Mouse (Mus musculus) NIH3T3 (cell line): ENCODE data around the gene Cldn19.

ENCODE experiments used
- DNase-seq: peaks from one replicate; pipeline ENCODE4 v3.0.0-alpha.2; 2012; ENCODE audit warnings: low read depth

Gene Cldn19

DNA sequence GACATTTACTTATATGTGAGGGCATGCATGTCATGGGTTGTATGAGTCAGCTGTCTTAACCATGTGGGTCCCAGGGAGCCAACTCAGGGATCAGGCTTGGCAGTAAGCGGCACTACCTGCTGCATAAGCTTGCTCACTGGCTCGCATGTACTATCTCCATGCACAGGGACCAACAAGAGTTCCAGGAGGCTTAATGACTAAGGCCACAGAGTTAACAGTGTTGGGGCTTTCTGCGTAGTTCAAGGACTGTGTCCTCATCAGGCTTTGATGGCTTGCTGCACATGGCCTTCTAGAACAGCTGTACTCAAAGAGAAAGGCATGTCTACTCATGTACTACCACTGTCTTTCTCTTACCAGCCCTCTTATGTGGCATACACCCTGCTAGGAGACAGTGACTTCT, 45.5 kb downstream of the Cldn19 start:
- no peak for DNase-seq

DNA sequence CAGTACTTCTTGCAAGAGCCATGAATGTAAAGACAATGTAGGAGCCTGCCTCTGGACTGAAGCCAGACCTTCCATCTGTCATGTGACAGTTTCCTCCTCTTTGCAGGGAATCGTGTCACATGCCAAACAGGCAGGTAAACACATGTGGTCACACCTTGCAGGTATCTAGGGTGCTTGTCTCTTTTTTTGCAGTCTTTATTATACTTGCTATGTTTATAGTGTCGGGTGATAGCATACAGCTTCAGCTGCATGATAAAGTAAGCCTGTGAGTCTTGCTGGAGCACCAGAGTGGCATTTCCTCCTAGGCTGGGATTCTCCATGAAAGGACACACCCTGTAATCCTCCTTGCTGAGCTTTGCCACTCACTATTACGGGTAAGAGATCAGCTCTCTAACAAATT, 46.6 kb downstream of the Cldn19 start:
- no peak for DNase-seq

DNA sequence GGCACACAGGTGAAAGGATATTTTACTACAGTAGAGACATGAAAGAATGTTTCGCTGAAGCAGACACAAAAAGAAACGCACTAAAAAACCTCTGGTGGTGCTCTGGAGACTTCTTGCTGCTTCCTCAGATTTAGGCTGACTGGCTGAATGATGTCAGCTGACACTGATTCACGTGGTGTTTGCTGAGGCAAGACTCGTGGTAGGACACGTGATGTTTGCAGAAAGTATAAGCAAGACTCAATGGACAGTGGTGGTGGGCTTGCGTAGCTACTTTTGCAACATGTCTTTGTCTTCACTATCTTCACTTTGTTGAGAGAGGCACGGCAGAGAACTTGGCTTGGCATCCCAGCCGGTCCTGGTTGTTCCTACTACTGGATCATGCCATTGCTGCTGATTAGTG, 48.1 kb downstream of the Cldn19 start:
- DNase-seq: no peak

DNA sequence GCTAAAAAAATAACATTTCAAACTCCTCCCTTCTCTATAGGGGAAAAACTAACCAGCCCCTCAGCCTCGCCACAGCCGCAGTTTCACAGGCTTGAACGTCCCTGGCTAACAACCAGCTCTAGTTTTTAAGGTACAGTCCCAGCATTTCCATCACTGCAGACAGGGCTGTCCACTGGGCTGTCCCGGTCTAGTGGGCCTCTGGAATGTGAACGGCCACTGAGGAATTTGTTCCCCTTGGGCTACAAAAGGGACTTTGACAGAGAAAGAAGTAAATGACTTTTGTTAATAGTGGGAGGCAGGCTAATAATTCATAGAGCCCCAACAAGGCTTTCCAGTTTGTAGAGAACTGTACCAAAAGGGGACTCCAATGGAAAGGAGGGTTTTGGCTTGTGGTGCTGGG, 50.2 kb downstream of the Cldn19 start:
- DNase-seq: no peak
